Mouse (Mus musculus): ENCODE measurements at regions not wholly inside any gene's neighbourhood (a gene's known extent, or its start where the extent isn't known, plus 50 kb on each side); places are given as distances from the start of the nearest gene placed in this dataset.
A peak's percentile ranks its signal among the peaks of the same experiment; 100 is the strongest.

DNA sequence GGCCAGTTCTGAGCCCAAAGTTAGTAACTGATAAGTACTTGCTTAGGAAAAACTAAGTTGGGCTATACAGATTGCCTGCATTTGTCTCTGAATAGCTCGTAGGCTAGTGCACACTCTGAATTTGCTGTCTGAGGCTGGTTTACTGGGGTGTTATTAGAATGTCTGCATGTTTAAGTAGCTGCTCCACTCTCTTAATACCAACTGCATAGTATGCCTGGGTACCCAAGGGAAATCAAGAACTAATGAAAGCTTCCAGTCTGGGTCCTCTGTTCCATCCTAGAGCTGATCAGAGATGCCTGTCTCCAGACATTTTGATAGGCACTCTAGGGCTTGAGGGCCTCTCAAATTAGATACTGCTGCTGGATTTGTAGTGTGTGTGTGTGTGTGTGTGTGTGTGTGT is 537.6 kb downstream of the Bcl11a start:
- 0 out of 2 replicates have a peak, but pooled peaks have one; percentile 17 for ATAC-seq (ENCODE audit: low read depth)
- Histone ChIP-seq H3K27ac (ENCODE audit: low read depth, low read length) (no peak overlapping the region), H3K4me3 (ENCODE audit: low read depth, low read length) (no peak overlapping the region), H3K4me2 (ENCODE audit: low read depth, low read length) (no peak overlapping the region), H3K27me3 (ENCODE audit: control insufficient read depth, insufficient read depth, low read length) (no peaks in the 10 kb centered on the region), H3K9ac (replicated peaks; ENCODE audit: low read depth, low read length) (no peak overlapping the region), H3K4me1 (ENCODE audit: control insufficient read depth, insufficient read depth, low read length) (no peaks in the 10 kb centered on the region), H3K36me3 (ENCODE audit: control insufficient read depth, insufficient read depth, low read length) (no peaks in the 10 kb centered on the region), H3K9me3 (ENCODE audit: control insufficient read depth, low read length) (no peaks in the 10 kb centered on the region)
- WGBS = 74% methylated on average over 1 of the region's 1 CpGs

DNA sequence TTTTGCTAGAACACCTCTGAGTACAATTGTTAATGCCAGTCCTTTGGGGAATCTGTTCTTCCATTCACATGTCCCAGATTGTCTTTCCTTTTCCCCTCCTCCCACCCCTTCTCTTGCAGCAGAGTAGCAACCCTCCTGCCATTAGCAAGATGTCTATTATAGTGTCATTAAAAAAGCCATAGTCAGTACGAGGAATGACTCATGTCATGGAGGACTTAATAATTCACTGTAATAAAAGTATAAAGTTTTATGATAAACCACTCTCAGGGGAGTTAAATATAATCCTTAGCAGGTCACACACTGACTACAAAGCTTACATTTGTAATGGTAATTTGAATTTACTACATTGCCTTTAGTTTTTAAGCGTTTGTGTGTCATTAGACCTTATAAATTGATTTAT is 540.7 kb downstream of the Bcl11a start:
- H3K36me3 ChIP-seq (ENCODE audit: control insufficient read depth, insufficient read depth, low read length) = no peaks in the 10 kb centered on the region
- no peak overlapping the region for H3K9ac ChIP-seq (replicated peaks; ENCODE audit: low read depth, low read length)
- H3K27me3 ChIP-seq (ENCODE audit: control insufficient read depth, insufficient read depth, low read length) = no peaks in the 10 kb centered on the region
- H3K4me1 ChIP-seq (ENCODE audit: control insufficient read depth, insufficient read depth, low read length) = no peaks in the 10 kb centered on the region
- H3K27ac ChIP-seq (ENCODE audit: low read depth, low read length) = no peak overlapping the region
- H3K4me3 ChIP-seq (ENCODE audit: low read depth, low read length) = no peak overlapping the region
- no peaks in the 10 kb centered on the region for H3K9me3 ChIP-seq (ENCODE audit: control insufficient read depth, low read length)
- no peak overlapping the region for H3K4me2 ChIP-seq (ENCODE audit: low read depth, low read length)
- ATAC-seq (ENCODE audit: low read depth) = no peak
- WGBS = 30% methylated on average over 2 of the region's 2 CpGs

DNA sequence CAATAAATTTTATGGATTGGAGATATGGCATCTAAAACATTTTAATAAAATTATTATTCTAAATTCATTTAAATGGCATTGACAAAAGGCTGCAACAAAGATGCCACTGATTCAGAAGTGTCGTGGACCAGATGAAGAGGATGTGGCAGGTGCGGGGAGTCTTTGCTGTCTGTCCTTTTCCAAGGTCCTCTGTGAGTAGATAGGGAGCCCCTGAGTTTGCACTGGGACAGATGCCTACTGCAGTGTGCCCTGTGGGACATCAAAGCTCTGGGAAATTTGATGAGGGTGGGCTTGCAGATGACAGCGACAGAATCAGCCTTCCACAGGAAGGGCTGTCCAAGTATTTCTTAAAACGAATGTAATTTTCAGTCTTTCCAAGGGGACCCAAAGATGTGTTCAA is 541.2 kb downstream of the Bcl11a start:
- no peak overlapping the region for H3K27ac ChIP-seq (ENCODE audit: low read depth, low read length)
- ATAC-seq (ENCODE audit: low read depth) = no peak
- H3K36me3 ChIP-seq (ENCODE audit: control insufficient read depth, insufficient read depth, low read length) = no peaks in the 10 kb centered on the region
- 73% methylated on average over 4 of the region's 4 CpGs for WGBS
- no peak overlapping the region for H3K9ac ChIP-seq (replicated peaks; ENCODE audit: low read depth, low read length)
- H3K4me3 ChIP-seq (ENCODE audit: low read depth, low read length) = no peak overlapping the region
- no peaks in the 10 kb centered on the region for H3K27me3 ChIP-seq (ENCODE audit: control insufficient read depth, insufficient read depth, low read length)
- H3K4me2 ChIP-seq (ENCODE audit: low read depth, low read length) = no peak overlapping the region
- no peaks in the 10 kb centered on the region for H3K4me1 ChIP-seq (ENCODE audit: control insufficient read depth, insufficient read depth, low read length)
- no peaks in the 10 kb centered on the region for H3K9me3 ChIP-seq (ENCODE audit: control insufficient read depth, low read length)

- Histone ChIP-seq H3K9ac (replicated peaks; ENCODE audit: low read depth, low read length) (no peak overlapping the region), H3K4me3 (ENCODE audit: low read depth, low read length) (no peak overlapping the region), H3K27ac (ENCODE audit: low read depth, low read length) (no peak overlapping the region), H3K27me3 (ENCODE audit: control insufficient read depth, insufficient read depth, low read length) (no peaks in the 10 kb centered on the region), H3K36me3 (ENCODE audit: control insufficient read depth, insufficient read depth, low read length) (no peaks in the 10 kb centered on the region), H3K9me3 (ENCODE audit: control insufficient read depth, low read length) (no peaks in the 10 kb centered on the region), H3K4me1 (ENCODE audit: control insufficient read depth, insufficient read depth, low read length) (no peaks in the 10 kb centered on the region), H3K4me2 (ENCODE audit: low read depth, low read length) (no peak overlapping the region)
- no peak for ATAC-seq (ENCODE audit: low read depth)
- 38% methylated on average over 5 of the region's 5 CpGs for WGBS
Measured at GRCm38 (mm10) chr11:24628619-24629018, 550.8 kb downstream of the Bcl11a start.

DNA sequence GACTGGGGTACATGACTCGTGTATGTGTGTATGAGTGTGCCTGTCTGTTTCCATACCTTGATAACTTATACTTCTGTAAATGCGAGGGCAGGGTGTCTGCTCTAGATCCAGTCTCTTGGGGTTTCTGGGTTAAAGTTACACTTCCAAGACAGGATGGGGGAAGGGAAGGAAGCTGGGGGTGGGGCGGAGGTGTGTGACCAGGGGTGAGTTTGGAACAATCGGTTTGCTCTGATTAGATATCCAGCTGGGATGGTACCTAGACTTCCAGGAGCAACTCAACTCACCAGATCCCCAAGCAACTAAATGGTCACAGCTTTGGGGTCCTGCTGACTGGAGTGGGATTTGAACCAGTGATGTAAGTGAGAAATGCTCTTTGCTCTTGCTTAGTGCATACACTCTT is 551.6 kb downstream of the Bcl11a start:
- WGBS = 69% methylated on average over 4 of the region's 4 CpGs
- H3K4me2 ChIP-seq (ENCODE audit: low read depth, low read length) = no peak overlapping the region
- H3K9ac ChIP-seq (replicated peaks; ENCODE audit: low read depth, low read length) = no peak overlapping the region
- no peaks in the 10 kb centered on the region for H3K27me3 ChIP-seq (ENCODE audit: control insufficient read depth, insufficient read depth, low read length)
- no peaks in the 10 kb centered on the region for H3K36me3 ChIP-seq (ENCODE audit: control insufficient read depth, insufficient read depth, low read length)
- no peak for ATAC-seq (ENCODE audit: low read depth)
- H3K27ac ChIP-seq (ENCODE audit: low read depth, low read length) = no peak overlapping the region
- H3K4me1 ChIP-seq (ENCODE audit: control insufficient read depth, insufficient read depth, low read length) = no peaks in the 10 kb centered on the region
- H3K4me3 ChIP-seq (ENCODE audit: low read depth, low read length) = no peak overlapping the region
- no peaks in the 10 kb centered on the region for H3K9me3 ChIP-seq (ENCODE audit: control insufficient read depth, low read length)

DNA sequence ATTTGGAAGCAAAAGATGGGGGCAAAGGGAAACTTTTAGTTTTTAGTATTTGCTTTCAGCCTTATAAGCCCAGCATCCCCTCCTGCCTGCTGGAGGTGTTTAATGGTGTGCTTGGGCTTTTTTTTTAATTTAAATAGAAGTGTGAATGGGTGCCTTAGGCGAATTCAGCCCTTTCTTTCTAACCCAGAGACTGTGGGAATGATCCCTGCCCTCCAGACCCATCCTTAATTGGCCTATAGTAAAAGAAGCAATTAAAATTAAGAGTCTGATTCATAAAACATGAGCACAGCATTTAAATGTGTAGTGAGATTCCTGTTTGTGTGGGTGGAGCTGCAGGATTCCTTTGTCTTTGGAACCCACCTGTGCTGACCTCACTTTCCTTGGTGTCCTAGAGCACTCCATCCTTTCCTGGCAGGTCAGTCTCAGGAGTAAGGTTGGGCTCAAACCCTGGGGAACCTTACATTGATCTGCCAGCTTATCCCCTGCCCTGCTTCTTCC is 552.6 kb downstream of the Bcl11a start:
- Histone ChIP-seq H3K9me3 (ENCODE audit: control insufficient read depth, low read length) (no peaks in the 10 kb centered on the region), H3K4me3 (ENCODE audit: low read depth, low read length) (no peak overlapping the region), H3K4me1 (ENCODE audit: control insufficient read depth, insufficient read depth, low read length) (no peaks in the 10 kb centered on the region), H3K27me3 (ENCODE audit: control insufficient read depth, insufficient read depth, low read length) (no peaks in the 10 kb centered on the region), H3K4me2 (ENCODE audit: low read depth, low read length) (no peak overlapping the region), H3K9ac (replicated peaks; ENCODE audit: low read depth, low read length) (no peak overlapping the region), H3K36me3 (ENCODE audit: control insufficient read depth, insufficient read depth, low read length) (no peaks in the 10 kb centered on the region), H3K27ac (ENCODE audit: low read depth, low read length) (no peak overlapping the region)
- WGBS = 29% methylated on average over 1 of the region's 1 CpGs
- no peak for ATAC-seq (ENCODE audit: low read depth)

DNA sequence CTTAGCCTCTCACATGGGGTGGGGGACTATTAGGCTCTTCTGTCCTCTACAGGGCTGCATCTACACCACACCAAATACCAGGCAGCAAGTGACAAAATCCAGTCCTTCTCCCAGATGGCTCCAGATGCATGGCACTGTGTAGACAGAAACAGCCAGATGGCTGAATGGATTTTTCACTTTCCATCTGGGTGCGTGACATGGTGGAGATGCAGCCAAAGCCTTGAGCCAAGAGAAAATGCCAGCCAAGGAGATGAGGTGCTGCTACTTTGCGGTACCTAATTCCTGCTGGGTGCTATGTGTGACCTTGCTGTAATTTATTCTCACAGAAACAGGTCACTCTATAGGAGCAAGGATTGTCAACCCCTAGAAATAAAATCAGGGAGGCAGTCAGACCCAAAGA is 553.8 kb downstream of the Bcl11a start:
- 74% methylated on average over 2 of the region's 2 CpGs for WGBS
- Histone ChIP-seq H3K4me1 (ENCODE audit: control insufficient read depth, insufficient read depth, low read length) (no peaks in the 10 kb centered on the region), H3K9me3 (ENCODE audit: control insufficient read depth, low read length) (no peaks in the 10 kb centered on the region), H3K27me3 (ENCODE audit: control insufficient read depth, insufficient read depth, low read length) (no peaks in the 10 kb centered on the region), H3K27ac (ENCODE audit: low read depth, low read length) (no peak overlapping the region), H3K4me2 (ENCODE audit: low read depth, low read length) (no peak overlapping the region), H3K36me3 (ENCODE audit: control insufficient read depth, insufficient read depth, low read length) (no peaks in the 10 kb centered on the region), H3K9ac (replicated peaks; ENCODE audit: low read depth, low read length) (no peak overlapping the region), H3K4me3 (ENCODE audit: low read depth, low read length) (no peak overlapping the region)
- 0 out of 2 replicates have a peak, but pooled peaks have one; percentile 46 for ATAC-seq (ENCODE audit: low read depth)

GRCm38 (mm10) chr11:24636716-24637115 is 558.9 kb downstream of the Bcl11a start:
- Histone ChIP-seq H3K4me1 (ENCODE audit: control insufficient read depth, insufficient read depth, low read length) (no peaks in the 10 kb centered on the region), H3K4me2 (ENCODE audit: low read depth, low read length) (no peak overlapping the region), H3K27ac (ENCODE audit: low read depth, low read length) (no peak overlapping the region), H3K27me3 (ENCODE audit: control insufficient read depth, insufficient read depth, low read length) (no peaks in the 10 kb centered on the region), H3K9me3 (ENCODE audit: control insufficient read depth, low read length) (no peaks in the 10 kb centered on the region), H3K4me3 (ENCODE audit: low read depth, low read length) (no peak overlapping the region), H3K36me3 (ENCODE audit: control insufficient read depth, insufficient read depth, low read length) (no peaks in the 10 kb centered on the region), H3K9ac (replicated peaks; ENCODE audit: low read depth, low read length) (no peak overlapping the region)
- WGBS = 84% methylated on average over 4 of the region's 4 CpGs
- no peak for ATAC-seq (ENCODE audit: low read depth)

DNA sequence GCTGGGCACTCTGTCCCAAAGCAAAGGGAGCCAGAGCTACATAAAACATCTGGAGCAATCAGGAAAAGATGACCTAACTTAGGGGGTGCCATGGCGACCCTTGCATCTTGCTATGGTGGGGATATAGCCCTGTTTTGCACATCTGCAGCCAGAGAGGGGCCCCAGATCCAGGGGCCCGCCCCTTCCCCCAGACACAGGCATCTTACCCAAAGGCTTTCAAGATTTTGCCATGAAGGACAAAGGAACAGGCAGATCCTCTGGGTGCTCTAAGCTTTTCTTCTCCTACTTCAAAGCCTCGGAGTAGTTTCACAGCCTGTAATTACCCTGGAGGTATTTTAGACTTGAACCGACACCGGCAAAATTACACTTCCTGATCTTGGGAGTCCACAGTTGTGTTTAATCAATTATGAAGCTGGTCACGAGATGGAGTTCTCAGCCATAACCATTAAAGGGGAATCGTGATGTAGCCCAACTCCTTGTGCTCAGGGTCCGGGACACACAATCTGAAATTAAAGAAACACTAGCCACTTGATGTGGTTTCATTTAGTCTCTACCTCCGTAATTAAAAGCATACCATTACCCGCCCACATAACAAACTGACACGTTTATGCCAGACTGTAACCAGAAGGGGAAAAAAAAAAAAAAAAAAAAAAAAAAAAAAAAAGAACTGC is 565.7 kb downstream of the Bcl11a start:
- H3K9ac ChIP-seq (replicated peaks; ENCODE audit: low read depth, low read length) = no peak overlapping the region
- no peaks in the 10 kb centered on the region for H3K4me1 ChIP-seq (ENCODE audit: control insufficient read depth, insufficient read depth, low read length)
- H3K4me2 ChIP-seq (ENCODE audit: low read depth, low read length) = no peak overlapping the region
- H3K36me3 ChIP-seq (ENCODE audit: control insufficient read depth, insufficient read depth, low read length) = no peaks in the 10 kb centered on the region
- no peak overlapping the region for H3K27ac ChIP-seq (ENCODE audit: low read depth, low read length)
- H3K27me3 ChIP-seq (ENCODE audit: control insufficient read depth, insufficient read depth, low read length) = no peaks in the 10 kb centered on the region
- no peak for ATAC-seq (ENCODE audit: low read depth)
- 41% methylated on average over 11 of the region's 11 CpGs for WGBS
- no peak overlapping the region for H3K4me3 ChIP-seq (ENCODE audit: low read depth, low read length)
- no peaks in the 10 kb centered on the region for H3K9me3 ChIP-seq (ENCODE audit: control insufficient read depth, low read length)

Data from neural tube, embryonic 14.5 days (tissue).